Mouse (Mus musculus) liver, postnatal 0 days (tissue): ENCODE measurements at regions not wholly inside any gene's neighbourhood (a gene's known extent, or its start where the extent isn't known, plus 50 kb on each side); places are given as distances from the start of the nearest gene placed in this dataset.

Experiments
- ATAC-seq: fragments of 200-750 bp; cut with Nextera tagmentation; 2 replicates; pipeline ENCODE4 v1.8.0; 2017; ENCODE audit warnings: mild to moderate bottlenecking, moderate library complexity
- DNase-seq: peaks from one replicate; pipeline ENCODE4 v3.0.0-alpha.2; 2016
- H3K27ac ChIP-seq: fragments of 300-500 bp; sonication (generic); 2 replicates; pipeline ENCODE4 v1.5.1; 2014; ENCODE audit warnings: antibody characterized with exemption, moderate library complexity, mild to moderate bottlenecking, low read depth
- H3K27me3 ChIP-seq: fragments of 300-500 bp; sonication (generic); 2 replicates; pipeline ENCODE4 v1.6.1; 2014; ENCODE audit warnings: low read length, control low read depth, mixed read lengths; ENCODE audit not compliant: insufficient read depth
- H3K36me3 ChIP-seq: fragments of 300-500 bp; sonication (generic); replicated peaks from 2 replicates; pipeline ENCODE4 v1.6.1; 2014; ENCODE audit warnings: mild to moderate bottlenecking, control low read depth, low read length, moderate library complexity, mixed read lengths; ENCODE audit not compliant: insufficient read depth
- H3K4me1 ChIP-seq: fragments of 300-500 bp; sonication (generic); 2 replicates; pipeline ENCODE4 v1.6.1; 2014; ENCODE audit warnings: antibody characterized with exemption, mild to moderate bottlenecking, control low read depth; ENCODE audit not compliant: insufficient read depth
- H3K4me2 ChIP-seq: fragments of 300-500 bp; sonication (generic); 2 replicates; pipeline ENCODE4 v1.6.1; 2014; ENCODE audit warnings: low read depth, mild to moderate bottlenecking, low read length, moderate library complexity, mixed read lengths
- H3K4me3 ChIP-seq: fragments of 300-500 bp; sonication (generic); 2 replicates; pipeline ENCODE4 v1.5.1; 2014; ENCODE audit warnings: low read depth, low read length
- H3K9ac ChIP-seq: fragments of 300-500 bp; sonication (generic); replicated peaks from 2 replicates; pipeline ENCODE4 v1.6.1; 2014; ENCODE audit warnings: mild to moderate bottlenecking, moderate library complexity
- H3K9me3 ChIP-seq: fragments of 300-500 bp; sonication (generic); 2 replicates; pipeline ENCODE4 v1.6.1; 2016; ENCODE audit warnings: mild to moderate bottlenecking, control low read depth, low read length, mixed read lengths
- CTCF ChIP-seq: sonication (generic); IDR thresholded peaks from 2 replicates; pipeline ENCODE4 v1.5.1; 2016; ENCODE audit warnings: antibody characterized with exemption, low read depth
- EP300 ChIP-seq: IDR thresholded peaks from 2 replicates; pipeline ENCODE4 v1.6.1; 2016; ENCODE audit warnings: antibody characterized with exemption, low read depth, mild to moderate bottlenecking
- WGBS: fragments of 180-500 bp; shearing (Covaris S2); extraction: QIAGEN DNeasy Blood & Tissue Kit; methylation state at CpG from one replicate; pipeline ENCODE4 v1.1.7; 2014; ENCODE audit not compliant: insufficient replicate concordance; 5-methylcytosine and 5-hydroxymethylcytosine counted together

DNA sequence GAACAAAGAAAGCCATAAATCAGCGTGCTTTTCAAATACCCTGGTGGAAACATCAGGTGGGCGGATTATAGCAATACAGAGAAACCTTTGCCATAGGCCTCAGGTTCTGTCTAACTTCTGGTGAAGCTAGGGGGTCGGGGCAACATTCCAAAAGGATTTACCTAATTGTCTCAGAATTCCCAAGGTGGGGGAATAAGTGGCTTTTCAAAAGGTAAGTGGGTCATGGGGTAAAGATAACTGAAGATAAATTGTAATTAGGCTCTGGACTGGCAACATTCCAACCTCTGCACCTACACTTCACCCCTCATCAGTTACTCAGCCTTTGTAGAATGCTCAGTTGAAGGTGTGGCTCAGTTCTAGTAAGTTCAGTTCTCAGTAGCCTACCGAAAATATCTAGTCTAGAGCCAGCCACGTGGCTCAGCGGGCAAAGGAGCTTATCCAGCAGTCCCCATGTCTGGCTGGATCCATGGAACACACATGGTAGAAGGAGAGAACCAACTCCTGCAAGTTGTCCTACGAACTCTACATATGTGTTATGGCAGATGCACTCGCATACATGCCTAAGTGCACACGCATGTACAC lies 51.8 kb upstream of the Dhx40 start:
- H3K36me3 ChIP-seq, result no peaks in the 10 kb centered on the region
- WGBS, result 78% methylated on average over 9 of the region's 9 CpGs
- H3K9ac ChIP-seq, result 0 out of 2 replicates have a peak overlapping the region, but pooled peaks have one; percentile 9
- TF ChIP-seq CTCF, result no peak
- no peak overlapping the region for H3K4me2 ChIP-seq
- ATAC-seq (no peak), DNase-seq (no peak)
- H3K9me3 ChIP-seq, result no peaks in the 10 kb centered on the region
- H3K27me3 ChIP-seq, result no peaks in the 10 kb centered on the region
- H3K4me1 ChIP-seq, result no peaks in the 10 kb centered on the region
- H3K4me3 ChIP-seq, result no peak overlapping the region
- peak overlapping the region; percentile 92 for H3K27ac ChIP-seq

DNA sequence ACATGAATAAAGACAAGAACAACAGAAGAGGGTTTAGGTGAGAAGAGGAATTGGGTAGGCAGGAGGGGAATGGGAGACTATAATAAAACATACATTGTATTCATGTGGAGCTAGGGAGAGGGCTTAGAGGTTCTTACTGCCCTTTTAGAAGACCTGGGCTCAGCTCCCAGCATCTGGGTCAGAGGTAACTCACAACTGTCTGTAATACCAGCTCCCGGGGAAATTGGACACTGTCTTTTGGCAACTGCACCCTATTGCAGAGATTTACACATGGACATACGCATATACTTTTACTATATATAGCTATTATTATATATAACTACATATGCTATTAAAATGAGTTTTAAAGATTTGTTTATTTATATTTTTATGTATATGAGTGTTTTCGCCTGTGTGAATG lies 50.7 kb upstream of the Dhx40 start:
- Histone ChIP-seq H3K9me3 (no peaks in the 10 kb centered on the region), H3K4me1 (no peaks in the 10 kb centered on the region), H3K4me2 (no peak overlapping the region), H3K27me3 (no peaks in the 10 kb centered on the region), H3K9ac (no peak overlapping the region), H3K27ac (no peak overlapping the region), H3K4me3 (no peak overlapping the region), H3K36me3 (no peaks in the 10 kb centered on the region)
- TF ChIP-seq EP300 (no peak), CTCF (no peak)
- no peak for DNase-seq
- 78% methylated on average over 3 of the region's 3 CpGs for WGBS
- no peak for ATAC-seq
